Mouse (Mus musculus): ENCODE measurements around the gene Ccl17.
"Not testable (repeated sequence)": the region's sequence is repeated elsewhere in the genome, so short reads cannot be mapped to it uniquely, and the experiment has no call there.

- TF ChIP-seq GATA1 (IDR thresholded peaks at IDR 0.05; ENCODE audit: borderline replicate concordance, low read length); FLI1 (IDR thresholded peaks at IDR 0.05; ENCODE audit: low read length): not testable (repeated sequence)
Observed at GRCm38 (mm10) chr8:94854761-94855160, 44.5 kb downstream of the Ccl17 start.
